Mouse (Mus musculus) neutrophil, adult 5-6 weeks (primary cell): Measurements from ENCODE around the gene Mup7. TPM values are rescaled to one million over a fixed set of nuclear protein-coding genes. Genes with fewer than 3 reads are reported as not detected.
"Not testable (repeated sequence)": the region's sequence is repeated elsewhere in the genome, so short reads cannot be mapped to it uniquely, and the experiment has no call there.

Experiments used
- ATAC-seq: fragments of 151-379, 151-347 bp; 2 replicates; pipeline ENCODE4 v1.8.0; 2017; ENCODE audit warnings: mild to moderate bottlenecking, moderate TSS enrichment; ENCODE audit not compliant: insufficient number of reproducible peaks, poor library complexity, low FRiP score, severe bottlenecking; ENCODE audit errors: extremely low read depth
- total RNA-seq: library from RNA; stranded (forward); fragments of 200-1000 nt; gene quantifications from 2 replicates; pipeline ENCODE4 v1.2.3, GENCODE M21; 2017

Gene Mup7
- not detected in 2 replicates for total RNA-seq

DNA sequence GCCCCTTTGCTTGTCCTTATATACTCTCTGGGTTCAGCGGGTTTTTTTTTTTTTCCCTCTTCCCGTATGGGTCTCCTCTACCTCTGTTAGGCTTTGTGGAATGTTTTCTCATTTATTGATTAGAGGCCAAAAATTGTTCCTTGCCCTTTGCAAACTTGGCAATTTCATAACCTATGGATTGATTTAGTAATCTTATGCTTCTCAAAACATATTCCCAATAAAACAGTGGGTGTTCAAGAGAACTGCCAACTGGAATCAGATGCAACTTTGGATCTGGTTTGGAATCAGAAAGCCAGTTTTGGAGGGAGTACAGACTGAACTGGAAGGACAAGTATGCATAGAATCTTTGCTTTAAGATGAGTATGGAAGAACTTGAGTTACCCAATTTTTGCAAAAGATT lies at the start of gene Mup7:
Gene Mup7, minus strand, starts transcription at position 101 of the 400 bp plus-strand sequence.
- ATAC-seq = not testable (repeated sequence)

DNA sequence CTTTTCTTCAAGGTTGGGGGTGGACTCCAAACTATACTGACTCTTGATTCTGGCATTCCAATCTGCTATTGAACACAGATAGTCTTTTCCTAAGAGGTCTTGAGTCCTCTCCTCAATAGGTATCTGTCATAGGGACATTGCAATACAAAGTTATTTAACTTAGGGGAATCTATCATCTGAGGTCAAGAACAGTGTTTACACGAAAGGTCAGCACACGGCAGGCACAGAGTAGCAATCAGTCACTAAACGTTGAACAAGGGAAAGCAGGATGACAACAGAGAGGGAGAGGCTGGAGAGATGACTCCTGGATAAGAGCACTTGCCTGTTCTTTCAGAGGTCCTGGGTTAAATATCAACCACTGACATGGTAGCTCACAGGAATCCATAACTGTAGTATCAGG lies 9.6 kb upstream of the Mup7 start:
- ATAC-seq = not testable (repeated sequence)

DNA sequence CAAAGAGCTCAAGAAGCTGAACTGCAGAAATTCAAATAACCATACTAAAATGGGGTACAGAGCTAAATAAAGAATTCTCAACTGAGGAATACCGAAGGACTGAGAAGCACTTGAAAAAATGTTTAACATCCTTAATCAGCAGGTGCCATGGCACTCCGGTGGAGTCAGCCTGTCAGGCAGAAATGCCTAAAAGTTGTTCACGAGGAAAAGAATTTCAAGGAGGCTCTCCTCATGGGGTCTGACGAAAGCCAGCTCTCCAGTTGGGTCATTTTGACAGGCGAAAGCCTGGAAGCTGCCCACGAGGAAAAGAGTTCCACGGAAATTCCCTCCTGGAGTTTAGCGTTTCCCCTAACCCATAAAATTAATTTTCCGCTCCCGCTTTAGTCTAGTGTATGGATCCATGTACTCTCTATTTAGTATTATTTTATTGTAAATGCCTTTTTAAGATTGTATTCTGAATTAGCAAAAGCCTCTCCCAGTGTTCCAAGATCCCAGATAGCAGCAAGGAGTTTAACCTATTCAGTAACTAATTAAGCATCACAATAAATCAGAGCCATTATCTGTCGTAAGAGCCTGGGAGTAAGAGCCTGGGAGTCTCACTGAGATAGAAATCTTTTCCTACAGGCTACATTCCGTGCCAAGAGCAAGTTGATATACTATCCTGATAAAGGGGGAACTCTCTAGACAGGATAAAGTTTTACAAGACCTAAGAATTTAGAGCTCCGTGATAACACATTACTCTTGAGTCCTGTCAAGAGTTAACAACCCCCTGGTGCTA lies 40.8 kb downstream of the Mup7 start:
- ATAC-seq = not testable (repeated sequence)

DNA sequence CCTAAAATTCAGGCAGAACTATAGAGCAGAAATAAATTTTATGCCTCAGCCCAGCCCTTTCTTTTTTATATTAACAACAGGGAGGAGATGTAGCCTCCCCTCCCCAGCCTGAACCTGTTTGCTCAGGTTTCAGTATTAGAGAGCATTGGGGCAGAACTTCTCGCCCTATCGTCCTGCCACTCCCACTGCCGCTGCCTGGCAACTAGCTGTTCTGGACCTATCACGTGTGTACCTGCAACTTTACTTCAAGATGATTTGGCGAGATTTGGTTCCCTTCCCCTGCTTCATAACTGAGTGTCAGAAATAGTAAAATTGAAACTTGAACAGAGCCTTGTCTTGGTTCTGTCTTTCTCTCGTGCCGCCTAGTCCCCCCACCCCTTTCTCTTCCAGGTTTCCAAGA lies 50.1 kb downstream of the Mup7 start:
- ATAC-seq = not testable (repeated sequence)

Other genes starting within 250 kb of the Mup7 start
- not detected in 2 replicates for gene Slc46a2, start 155.4 kb downstream of the Mup7 start, total RNA-seq
- gene Mup4, start 109.8 kb downstream of the Mup7 start, total RNA-seq = not detected in 2 replicates
- not detected in 2 replicates for gene Mup6, start 106.2 kb downstream of the Mup7 start, total RNA-seq
- not detected in 2 replicates for gene Mup2, start 83.8 kb upstream of the Mup7 start, total RNA-seq
- not detected in 2 replicates for gene Mup8, start 152.1 kb upstream of the Mup7 start, total RNA-seq